Mouse (Mus musculus): ENCODE data around the gene Huwe1.

DNA sequence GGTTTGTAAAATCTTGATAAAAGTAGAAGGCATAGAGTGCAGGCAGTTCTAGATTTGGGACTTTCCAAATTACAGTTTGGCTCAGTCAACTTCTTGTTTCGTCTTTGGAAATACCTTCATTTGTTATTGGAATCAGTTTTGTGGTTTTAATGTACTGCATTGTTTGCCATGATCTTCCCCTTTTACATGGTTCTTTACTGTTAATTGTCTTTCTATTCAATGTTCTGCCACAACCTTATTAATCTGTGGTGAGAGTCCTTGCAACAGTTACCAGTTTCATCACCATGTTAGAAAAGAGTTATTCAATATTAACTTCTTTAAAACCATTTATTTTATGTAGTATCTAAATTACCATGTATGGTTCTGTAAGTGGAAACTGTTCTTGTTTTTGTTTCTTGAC lies 13.0 kb downstream of the Huwe1 start:
- TF ChIP-seq CTCF (IDR thresholded peaks at IDR 0.05; ENCODE audit: insufficient read depth, low read depth, low read length): no peak
- no peak for TF ChIP-seq POLR2A (IDR thresholded peaks at IDR 0.05; ENCODE audit: insufficient read depth, low read depth, low read length)

Data from olfactory bulb, adult 2 months (tissue).